Mouse (Mus musculus): ENCODE measurements around the gene Gm8362. TPM values are rescaled to one million over a fixed set of nuclear protein-coding genes. Genes with fewer than 3 reads are reported as not detected.
A peak's percentile ranks its signal among the peaks of the same experiment; 100 is the strongest.
"Not testable (repeated sequence)": the region's sequence is repeated elsewhere in the genome, so short reads cannot be mapped to it uniquely, and the experiment has no call there.

Gm8362 gene
- not detected in 2 replicates for polyA plus RNA-seq (2016; fragmentation: Nextera tagmentation; extraction: Ambion mirVana)

GRCm38 (mm10) chr14:6774311-6774710, at the start of gene Gm8362:
TSS of gene Gm8362 (minus strand) at chr14:6774411.
- not testable (repeated sequence) for H3K4me3 ChIP-seq; H3K4me1 ChIP-seq (replicated peaks); H3K9me3 ChIP-seq (replicated peaks); H3K9ac ChIP-seq; ATAC-seq (ENCODE audit: insufficient number of reproducible peaks, low FRiP score); H3K27ac ChIP-seq (ENCODE audit: poor library complexity, severe bottlenecking); H3K36me3 ChIP-seq; H3K4me2 ChIP-seq; H3K27me3 ChIP-seq (replicated peaks)
- WGBS, result 75% methylated on average over 1 of the region's 1 CpGs

- H3K4me1 ChIP-seq (replicated peaks); H3K27ac ChIP-seq (ENCODE audit: poor library complexity, severe bottlenecking); H3K9me3 ChIP-seq (replicated peaks); H3K27me3 ChIP-seq (replicated peaks); H3K4me3 ChIP-seq; H3K36me3 ChIP-seq; ATAC-seq (ENCODE audit: insufficient number of reproducible peaks, low FRiP score); H3K4me2 ChIP-seq; H3K9ac ChIP-seq: not testable (repeated sequence)
- 82% methylated on average over 3 of the region's 3 CpGs for WGBS
These were observed 49.1 kb upstream of the Gm8362 start for GRCm38 (mm10) chr14:6823297-6823696.

- not testable (repeated sequence) for H3K9me3 ChIP-seq (replicated peaks); H3K9ac ChIP-seq; H3K27me3 ChIP-seq (replicated peaks); H3K4me1 ChIP-seq (replicated peaks); H3K36me3 ChIP-seq; ATAC-seq (ENCODE audit: insufficient number of reproducible peaks, low FRiP score); H3K27ac ChIP-seq (ENCODE audit: poor library complexity, severe bottlenecking)
- H3K4me3 ChIP-seq, result peak overlapping the region; percentile 53
- 3% methylated on average over 5 of the region's 13 CpGs for WGBS
- H3K4me2 ChIP-seq, result peak overlapping the region; percentile 66
These were observed 17.0 kb downstream of the Gm8362 start for GRCm38 (mm10) chr14:6757231-6757536.

- ATAC-seq (ENCODE audit: insufficient number of reproducible peaks, low FRiP score); H3K9me3 ChIP-seq (replicated peaks); H3K4me1 ChIP-seq (replicated peaks); H3K27me3 ChIP-seq (replicated peaks); H3K36me3 ChIP-seq: not testable (repeated sequence)
- WGBS, result 1% methylated on average over 29 of the region's 67 CpGs
- Histone ChIP-seq H3K4me2 (peak overlapping the region; percentile 66), H3K4me3 (peak overlapping the region; percentile 53), H3K27ac (ENCODE audit: poor library complexity, severe bottlenecking) (0 out of 2 replicates have a peak overlapping the region, but pooled peaks have one; percentile 64), H3K9ac (peak overlapping the region; percentile 65)
These were observed 17.6 kb downstream of the Gm8362 start for GRCm38 (mm10) chr14:6756384-6757230.

- not testable (repeated sequence) for H3K27ac ChIP-seq (ENCODE audit: poor library complexity, severe bottlenecking); H3K9ac ChIP-seq; H3K36me3 ChIP-seq; ATAC-seq (ENCODE audit: insufficient number of reproducible peaks, low FRiP score); H3K27me3 ChIP-seq (replicated peaks); H3K4me2 ChIP-seq; H3K4me3 ChIP-seq; H3K4me1 ChIP-seq (replicated peaks); H3K9me3 ChIP-seq (replicated peaks)
- WGBS, result no CpG with 5 or more reads among the region's 2 CpGs
These were observed 32.0 kb downstream of the Gm8362 start, which contains the start of gene Gm3636 for GRCm38 (mm10) chr14:6742232-6742631. TSS of gene Gm3636 (minus strand) at chr14:6742332.

- 83% methylated on average over 1 of the region's 2 CpGs for WGBS
- H3K36me3 ChIP-seq; ATAC-seq (ENCODE audit: insufficient number of reproducible peaks, low FRiP score); H3K9ac ChIP-seq; H3K4me2 ChIP-seq; H3K9me3 ChIP-seq (replicated peaks); H3K4me1 ChIP-seq (replicated peaks); H3K4me3 ChIP-seq; H3K27ac ChIP-seq (ENCODE audit: poor library complexity, severe bottlenecking); H3K27me3 ChIP-seq (replicated peaks): not testable (repeated sequence)
These were observed 54.1 kb downstream of the Gm8362 start, which contains the start of gene Gm8050 for GRCm38 (mm10) chr14:6720151-6720550. TSS of gene Gm8050 (minus strand) at chr14:6720251.

Other genes with a start within 250 kb of the Gm8362 start
- gene Gm8356, start 237.1 kb downstream of the Gm8362 start, polyA plus RNA-seq (2016; fragmentation: Nextera tagmentation; extraction: Ambion mirVana), result not detected in 2 replicates
- 0.71 and 0.92 TPM in 2 replicates for gene Gm3629, start 183.8 kb downstream of the Gm8362 start, polyA plus RNA-seq (2016; fragmentation: Nextera tagmentation; extraction: Ambion mirVana)
- not detected in 2 replicates for gene Gm3460, start 152.0 kb downstream of the Gm8362 start, polyA plus RNA-seq (2016; fragmentation: Nextera tagmentation; extraction: Ambion mirVana)
- gene Gm10251, start 90.2 kb downstream of the Gm8362 start, polyA plus RNA-seq (2016; fragmentation: Nextera tagmentation; extraction: Ambion mirVana), result 0.26 TPM in 1 of 2 replicates, not detected in the other
- not detected in 2 replicates for gene Gm8050, start 54.2 kb downstream of the Gm8362 start, polyA plus RNA-seq (2016; fragmentation: Nextera tagmentation; extraction: Ambion mirVana)
- gene Gm3636, start 32.1 kb downstream of the Gm8362 start, polyA plus RNA-seq (2016; fragmentation: Nextera tagmentation; extraction: Ambion mirVana), result 11.7 and 12.6 TPM in 2 replicates
- not detected in 2 replicates for gene Gm3642, start 65.9 kb upstream of the Gm8362 start, polyA plus RNA-seq (2016; fragmentation: Nextera tagmentation; extraction: Ambion mirVana)
- gene Gm3667, start 115.6 kb upstream of the Gm8362 start, polyA plus RNA-seq (2016; fragmentation: Nextera tagmentation; extraction: Ambion mirVana), result 0.86 and 1.3 TPM in 2 replicates
- not detected in 2 replicates for gene Gm6356, start 199.4 kb upstream of the Gm8362 start, polyA plus RNA-seq (2016; fragmentation: Nextera tagmentation; extraction: Ambion mirVana)